Mouse (Mus musculus) MEL (cell line): ENCODE results near the gene Ppef2.

Source experiments
- BHLHE40 ChIP-seq: IDR thresholded peaks from 2 replicates; pipeline ENCODE4 v1.6.1; 2012; ENCODE audit warnings: low read depth, mild to moderate bottlenecking, inconsistent platforms, low read length, improper control_type of control experiment, borderline replicate concordance
- CHD2 ChIP-seq: IDR thresholded peaks from 2 replicates; pipeline ENCODE4 v1.6.1; 2011; ENCODE audit warnings: low read length, improper control_type of control experiment
- CTCF ChIP-seq, 3 experiments: IDR thresholded peaks in 2 of 3; conservative IDR thresholded peaks in 1 of 3; 2 replicates each; pipeline ENCODE4 v1.5.1; 2011 to 2012; ENCODE audit warnings: low read length in 3 of 3, low read depth in 2 of 3, mild to moderate bottlenecking in 2 of 3, improper control_type of control experiment in 1 of 3, inconsistent platforms in 1 of 3, mixed read lengths in 1 of 3, moderate library complexity in 1 of 3; ENCODE audit not compliant: control insufficient read depth in 1 of 3, insufficient read depth in 1 of 3, poor library complexity in 1 of 3, severe bottlenecking in 1 of 3
- EP300 ChIP-seq, 2 experiments: IDR thresholded peaks; 2 replicates each; pipeline ENCODE4 v1.6.1; 2011; ENCODE audit warnings: improper control_type of control experiment in 2 of 2, low read length in 2 of 2, low read depth in 1 of 2, mild to moderate bottlenecking in 1 of 2
- ETS1 ChIP-seq: IDR thresholded peaks from 2 replicates; pipeline ENCODE4 v1.6.1; 2012; ENCODE audit warnings: low read depth, mild to moderate bottlenecking, inconsistent platforms, low read length, improper control_type of control experiment, moderate library complexity
- MAX ChIP-seq: IDR thresholded peaks from 2 replicates; pipeline ENCODE4 v1.6.1; 2011; ENCODE audit warnings: low read length, improper control_type of control experiment
- MEF2A ChIP-seq: IDR thresholded peaks from 2 replicates; pipeline ENCODE4 v1.6.1; 2014; ENCODE audit warnings: low read depth, mild to moderate bottlenecking, inconsistent platforms, low read length, improper control_type of control experiment; ENCODE audit not compliant: poor library complexity, insufficient replicate concordance, severe bottlenecking; ENCODE audit errors: extremely low read depth
- MXI1 ChIP-seq: IDR thresholded peaks from 2 replicates; pipeline ENCODE4 v1.6.1; 2011; ENCODE audit warnings: mild to moderate bottlenecking, low read depth, low read length, improper control_type of control experiment
- MYC ChIP-seq: IDR thresholded peaks from 2 replicates; pipeline ENCODE4 v1.6.1; 2011; ENCODE audit warnings: low read depth, mild to moderate bottlenecking, low read length, improper control_type of control experiment, moderate library complexity
- POLR2A ChIP-seq, 2 experiments: IDR thresholded peaks; 2 replicates each; pipeline ENCODE4 v1.6.1; 2011 to 2012; ENCODE audit warnings: low read length in 2 of 2, mild to moderate bottlenecking in 2 of 2, control low read depth in 1 of 2, improper control_type of control experiment in 1 of 2, low read depth in 1 of 2, moderate library complexity in 1 of 2; ENCODE audit not compliant: control insufficient read depth in 1 of 2, insufficient read depth in 1 of 2, poor library complexity in 1 of 2
- POLR2AphosphoS2 ChIP-seq: IDR thresholded peaks from 2 replicates; pipeline ENCODE4 v1.6.1; 2011; ENCODE audit warnings: low read length, improper control_type of control experiment
- RCOR1 ChIP-seq: IDR thresholded peaks from 2 replicates; pipeline ENCODE4 v1.6.1; 2012; ENCODE audit warnings: low read depth, mild to moderate bottlenecking, inconsistent platforms, low read length, improper control_type of control experiment
- ZC3H11A ChIP-seq: IDR thresholded peaks from 2 replicates; pipeline ENCODE4 v1.6.1; 2012; ENCODE audit warnings: low read depth, mild to moderate bottlenecking, inconsistent platforms, low read length, improper control_type of control experiment
- ZNF384 ChIP-seq: IDR thresholded peaks from 2 replicates; pipeline ENCODE4 v1.6.1; 2012; ENCODE audit warnings: low read depth, mild to moderate bottlenecking, inconsistent platforms, low read length, improper control_type of control experiment

GRCm38 (mm10) chr5:92234939-92235557, 21.0 kb downstream of the Ppef2 start:
- TF ChIP-seq POLR2AphosphoS2 (no peak), ZC3H11A (no peak), EP300 (IDR thresholded peaks at IDR 0.05; ENCODE audit: low read depth in 1 of 2, low read length in 2 of 2) (no peak), CHD2 (no peak), CTCF (IDR thresholded peaks at IDR 0.05 in 2 of 3, conservative IDR thresholded peaks at IDR 0.05 in 1 of 3; ENCODE audit: control insufficient read depth in 1 of 3, insufficient read depth in 1 of 3, low read depth in 2 of 3, low read length in 3 of 3, poor library complexity in 1 of 3, severe bottlenecking in 1 of 3) (no peak), MAX (no peak), MEF2A (no peak), ZNF384 (no peak), POLR2A (IDR thresholded peaks at IDR 0.05; ENCODE audit: control insufficient read depth in 1 of 2, insufficient read depth in 1 of 2, low read depth in 1 of 2, low read length in 2 of 2, poor library complexity in 1 of 2) (no peak), BHLHE40 (no peak), RCOR1 (no peak), MXI1 (no peak), ETS1 (no peak), MYC (no peak)
